Mouse (Mus musculus) limb, embryonic 10.5 days (tissue): Measurements from ENCODE around the gene Eno2. TPM values are rescaled to one million over a fixed set of nuclear protein-coding genes. Genes with fewer than 3 reads are reported as not detected.
"Not testable (repeated sequence)": the region's sequence is repeated elsewhere in the genome, so short reads cannot be mapped to it uniquely, and the experiment has no call there.

ENCODE experiments used
- DNase-seq: peaks from one replicate; pipeline ENCODE4 v3.0.0-alpha.2; 2017; ENCODE audit warnings: low spot score
- H3K27ac ChIP-seq: fragments of 300-500 bp; sonication (generic); 2 replicates; pipeline ENCODE4 v1.5.1; 2016; ENCODE audit warnings: mild to moderate bottlenecking
- H3K27me3 ChIP-seq: fragments of 300-500 bp; sonication (generic); 2 replicates; pipeline ENCODE4 v1.6.1; 2016; ENCODE audit warnings: low read depth, mild to moderate bottlenecking; ENCODE audit not compliant: poor library complexity, severe bottlenecking
- H3K36me3 ChIP-seq: fragments of 300-500 bp; sonication (generic); 2 replicates; pipeline ENCODE4 v1.6.1; 2016; ENCODE audit warnings: mild to moderate bottlenecking, moderate library complexity
- H3K4me1 ChIP-seq: fragments of 300-500 bp; sonication (generic); 2 replicates; pipeline ENCODE4 v1.6.1; 2016
- H3K4me3 ChIP-seq: fragments of 300-500 bp; sonication (generic); 2 replicates; pipeline ENCODE4 v1.5.1; 2016; ENCODE audit warnings: mild to moderate bottlenecking, moderate library complexity
- H3K9me3 ChIP-seq: fragments of 300-500 bp; sonication (generic); replicated peaks from 2 replicates; pipeline ENCODE4 v1.6.1; 2016; ENCODE audit warnings: mild to moderate bottlenecking
- WGBS: fragments of 180-500 bp; shearing (Covaris S2); methylation state at CpG from one replicate; pipeline ENCODE4 v1.1.7; 2016; 5-methylcytosine and 5-hydroxymethylcytosine counted together
- polyA plus RNA-seq: library from polyadenylated mRNA; unstranded; fragments of >200 nt; fragmentation: Nextera tagmentation; extraction: Ambion mirVana; gene quantifications from 2 replicates; pipeline ENCODE4 v1.2.1, GENCODE M21; 2016

The Eno2 gene
- polyA plus RNA-seq, 1 experiment from 2014 or later = 1.5 TPM

DNA sequence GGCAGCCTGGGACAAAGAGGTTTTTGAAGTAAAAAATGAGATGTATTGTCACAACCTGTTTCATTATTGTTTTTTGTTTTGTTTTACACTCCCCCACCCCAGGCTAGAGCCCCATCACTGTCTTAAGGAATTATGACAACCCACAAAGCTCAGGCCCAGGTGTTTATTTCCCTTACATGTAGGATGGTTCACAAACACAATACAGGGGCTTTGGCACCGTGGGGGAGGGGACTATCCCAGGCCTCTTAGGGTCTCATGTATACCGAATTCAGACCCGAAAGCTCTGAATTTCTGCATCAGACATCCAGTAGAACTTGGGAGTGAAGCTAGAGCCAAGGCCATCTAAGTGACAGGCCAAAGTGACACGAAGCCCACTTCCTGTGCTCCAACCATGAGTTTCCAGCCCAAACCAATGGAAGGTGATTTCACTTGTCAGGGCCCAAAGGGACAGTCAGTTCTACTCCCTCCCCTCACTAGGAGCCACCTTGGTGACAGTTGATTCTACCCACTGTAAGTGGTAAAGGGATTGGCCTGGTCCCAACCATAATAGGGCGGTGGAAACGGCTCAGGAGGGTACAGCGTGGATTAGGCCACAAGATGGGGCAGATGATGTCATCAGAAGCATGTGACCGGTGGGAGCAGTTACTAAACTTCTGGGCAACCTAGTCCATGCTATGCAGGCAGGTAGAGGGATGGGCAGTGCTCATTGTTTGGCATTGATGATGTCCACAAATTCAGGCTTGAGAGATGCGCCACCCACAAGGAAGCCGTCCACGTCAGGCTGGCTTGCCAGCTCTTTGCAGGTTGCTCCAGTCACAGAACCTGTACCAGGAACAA, 41.3 kb upstream of the Eno2 start:
- H3K9me3 ChIP-seq, H3K27me3 ChIP-seq, DNase-seq, H3K4me3 ChIP-seq: not testable (repeated sequence)
- H3K27ac ChIP-seq = 0 out of 2 replicates have a peak overlapping the region, but pooled peaks have one; percentile 83
- H3K4me1 ChIP-seq = peaks cover 66% of the 10 kb centered on the region
- peaks cover 44% of the 10 kb centered on the region for H3K36me3 ChIP-seq
- WGBS = 87% methylated on average over 11 of the region's 11 CpGs

DNA sequence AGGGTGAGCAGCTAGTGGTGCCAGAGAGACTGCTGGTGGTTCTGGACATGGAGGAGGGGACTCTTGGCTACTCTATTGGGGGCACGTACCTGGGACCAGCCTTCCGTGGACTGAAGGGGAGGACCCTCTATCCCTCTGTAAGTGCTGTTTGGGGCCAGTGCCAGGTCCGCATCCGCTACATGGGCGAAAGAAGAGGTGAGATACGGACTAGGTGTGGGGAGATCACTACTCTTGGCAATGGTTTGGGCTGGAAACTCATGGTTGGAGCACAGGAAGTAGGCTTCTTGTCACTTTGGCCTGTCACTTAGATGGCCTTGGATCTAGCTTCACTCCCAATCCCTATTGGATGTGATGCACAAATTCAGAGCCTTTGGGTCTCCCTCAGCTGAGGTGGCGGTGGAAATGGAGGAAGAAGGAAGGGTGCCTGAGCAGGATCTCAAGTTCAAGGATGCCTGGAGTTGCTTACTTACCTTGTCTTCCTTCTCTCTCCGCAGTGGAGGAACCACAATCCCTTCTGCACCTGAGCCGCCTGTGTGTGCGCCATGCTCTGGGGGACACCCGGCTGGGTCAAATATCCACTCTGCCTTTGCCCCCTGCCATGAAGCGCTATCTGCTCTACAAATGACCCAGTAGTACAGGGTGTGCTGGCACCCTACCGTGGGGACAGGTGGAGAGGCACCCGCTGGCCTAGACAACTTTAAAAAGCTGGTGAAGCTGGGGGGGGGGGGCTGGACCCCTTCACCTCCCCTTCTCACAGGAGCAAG, 40.5 kb upstream of the Eno2 start:
- WGBS = 52% methylated on average over 14 of the region's 14 CpGs
- peaks cover 68% of the 10 kb centered on the region for H3K4me1 ChIP-seq

GRCm38 (mm10) chr6:124809052-124809774, 39.7 kb upstream of the Eno2 start:
- DNase-seq = peak; percentile 88
- Histone ChIP-seq H3K36me3 (peaks cover 31% of the 10 kb centered on the region), H3K4me3 (peak overlapping the region; percentile 63), H3K27me3 (no peaks in the 10 kb centered on the region), H3K4me1 (peaks cover 61% of the 10 kb centered on the region), H3K27ac (peak overlapping the region; percentile 83), H3K9me3 (no peaks in the 10 kb centered on the region)
- under 1% methylated on average over 35 of the region's 35 CpGs for WGBS

More for the DNA sequence above, 40.5 kb upstream of the Eno2 start:
- Histone ChIP-seq H3K36me3 (peaks cover 35% of the 10 kb centered on the region), H3K4me3 (peak overlapping the region; percentile 63), H3K27me3 (no peaks in the 10 kb centered on the region), H3K27ac (peak overlapping the region; percentile 83), H3K9me3 (no peaks in the 10 kb centered on the region)
- DNase-seq = no peak

GRCm38 (mm10) chr6:124808358-124809012, 39.0 kb upstream of the Eno2 start, which contains the start of gene Spsb2:
TSS of gene Spsb2 (plus strand) at chr6:124808661.
- Histone ChIP-seq H3K27me3 (no peaks in the 10 kb centered on the region), H3K36me3 (peaks cover 31% of the 10 kb centered on the region), H3K4me3 (peak within 1 kb of the TSS; percentile 63), H3K4me1 (peaks cover 59% of the 10 kb centered on the region), H3K9me3 (no peaks in the 10 kb centered on the region), H3K27ac (peak within 1 kb of the TSS; percentile 83)
- WGBS = 5% methylated on average over 29 of the region's 29 CpGs
- peak; percentile 85 for DNase-seq

GRCm38 (mm10) chr6:124807986-124808357, 38.5 kb upstream of the Eno2 start:
- no peak for DNase-seq
- H3K27me3 ChIP-seq = no peaks in the 10 kb centered on the region
- peaks cover 55% of the 10 kb centered on the region for H3K4me1 ChIP-seq
- H3K27ac ChIP-seq = peak overlapping the region; percentile 83
- peaks cover 31% of the 10 kb centered on the region for H3K36me3 ChIP-seq
- H3K9me3 ChIP-seq = no peaks in the 10 kb centered on the region
- peak overlapping the region; percentile 63 for H3K4me3 ChIP-seq
- WGBS = 86% methylated on average over 6 of the region's 6 CpGs

- DNase-seq = no peak
- Histone ChIP-seq H3K4me1 (peaks cover 49% of the 10 kb centered on the region), H3K27me3 (no peaks in the 10 kb centered on the region), H3K9me3 (no peaks in the 10 kb centered on the region), H3K36me3 (peaks cover 26% of the 10 kb centered on the region), H3K27ac (peak overlapping the region; percentile 83; the same call in 1 of the 2 replicates), H3K4me3 (no peak overlapping the region)
- 90% methylated on average over 4 of the region's 4 CpGs for WGBS
These were observed 37.9 kb upstream of the Eno2 start for GRCm38 (mm10) chr6:124807366-124807765.

- Histone ChIP-seq H3K4me1 (peaks cover 41% of the 10 kb centered on the region), H3K4me3 (peak overlapping the region; percentile 59), H3K9me3 (no peaks in the 10 kb centered on the region), H3K36me3 (peaks cover 18% of the 10 kb centered on the region), H3K27me3 (no peaks in the 10 kb centered on the region), H3K27ac (peak overlapping the region; percentile 88)
- DNase-seq = no peak
- 78% methylated on average over 7 of the region's 7 CpGs for WGBS
These were observed 37.1 kb upstream of the Eno2 start for GRCm38 (mm10) chr6:124806446-124807140.

- Histone ChIP-seq H3K4me3 (peak overlapping the region; percentile 59), H3K36me3 (peaks cover 9% of the 10 kb centered on the region), H3K27ac (peak overlapping the region; percentile 88), H3K27me3 (no peaks in the 10 kb centered on the region), H3K4me1 (peaks cover 41% of the 10 kb centered on the region), H3K9me3 (no peaks in the 10 kb centered on the region)
- peak; percentile 94 for DNase-seq
- WGBS = 3% methylated on average over 34 of the region's 34 CpGs
These were observed 36.2 kb upstream of the Eno2 start for GRCm38 (mm10) chr6:124805341-124806321.

DNA sequence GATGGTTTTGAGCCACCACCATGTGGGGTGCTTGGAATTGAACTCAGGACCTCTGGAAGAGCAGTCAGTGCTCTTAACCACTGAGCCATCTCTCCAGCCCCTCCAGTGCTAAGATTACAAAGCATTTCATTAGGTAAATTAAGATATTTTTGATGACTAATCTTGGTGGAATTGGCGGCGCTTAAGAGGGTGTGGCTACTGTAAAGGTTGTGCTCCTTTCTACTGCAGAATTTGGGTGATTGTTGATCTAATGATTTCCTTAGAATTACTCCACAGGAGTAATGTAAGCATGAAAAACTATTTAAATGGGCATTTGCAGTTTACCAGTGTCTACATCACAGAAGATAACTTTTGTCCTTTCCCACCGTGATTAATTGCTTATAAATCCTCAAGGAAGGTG, 34.9 kb upstream of the Eno2 start:
- H3K4me3 ChIP-seq = no peak overlapping the region
- peaks cover 31% of the 10 kb centered on the region for H3K4me1 ChIP-seq
- no peak overlapping the region for H3K27ac ChIP-seq
- H3K36me3 ChIP-seq = no peaks in the 10 kb centered on the region
- 89% methylated on average over 3 of the region's 3 CpGs for WGBS
- DNase-seq = no peak
- no peaks in the 10 kb centered on the region for H3K9me3 ChIP-seq
- no peaks in the 10 kb centered on the region for H3K27me3 ChIP-seq

GRCm38 (mm10) chr6:124803691-124804090, 34.2 kb upstream of the Eno2 start:
- peaks cover 25% of the 10 kb centered on the region for H3K4me1 ChIP-seq
- not testable (repeated sequence) for H3K27me3 ChIP-seq, H3K36me3 ChIP-seq, H3K27ac ChIP-seq, H3K4me3 ChIP-seq, DNase-seq, H3K9me3 ChIP-seq
- 94% methylated on average over 4 of the region's 4 CpGs for WGBS

DNA sequence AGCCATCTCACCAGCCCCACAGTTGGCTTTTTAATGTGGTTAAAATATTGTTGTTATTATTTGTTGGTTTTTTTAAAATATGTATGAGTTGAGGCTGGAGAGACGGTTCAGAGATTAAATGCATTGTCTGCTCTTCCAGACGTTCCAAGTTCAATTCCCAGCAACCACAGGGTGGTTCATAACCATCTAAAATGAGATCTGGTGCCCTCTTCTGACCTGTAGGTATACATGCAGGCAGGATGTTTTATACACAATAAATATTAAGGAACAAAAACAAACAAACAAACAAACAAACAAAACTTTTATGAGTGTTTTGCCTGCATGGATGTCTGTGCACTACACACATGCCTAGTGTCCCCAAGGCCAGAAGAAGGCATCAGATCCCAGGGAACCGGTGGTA, 33.6 kb upstream of the Eno2 start:
- Histone ChIP-seq H3K9me3 (no peaks in the 10 kb centered on the region), H3K27ac (no peak overlapping the region), H3K4me1 (peaks cover 18% of the 10 kb centered on the region), H3K4me3 (no peak overlapping the region), H3K36me3 (no peaks in the 10 kb centered on the region), H3K27me3 (no peaks in the 10 kb centered on the region)
- no peak for DNase-seq
- WGBS = 76% methylated on average over 3 of the region's 3 CpGs
